Mouse (Mus musculus): ENCODE data around the gene Erc2. TPM values are rescaled to one million over a fixed set of nuclear protein-coding genes. Genes with fewer than 3 reads are reported as not detected.

The Erc2 gene
- total and polyA plus RNA-seq, 2 experiments from 2014 or later = 0.11 to 1.7 TPM

GRCm38 (mm10) chr14:28010536-28011280, 388.5 kb downstream of the Erc2 start:
- H3K27me3 ChIP-seq (ENCODE audit: control insufficient read depth, insufficient read depth, low read length) = peaks cover 63% of the 10 kb centered on the region
- H3K4me2 ChIP-seq (ENCODE audit: low read depth, low read length) = peak overlapping the region; percentile 21; the same call in 1 of the 2 replicates
- H3K4me3 ChIP-seq (ENCODE audit: low read depth, low read length) = no peak overlapping the region
- no peak for TF ChIP-seq CTCF (IDR thresholded peaks at IDR 0.05; ENCODE audit: low read depth)
- peak; percentile 82 for TF ChIP-seq EP300 (IDR thresholded peaks at IDR 0.05; ENCODE audit: low read depth)
- H3K9ac ChIP-seq (replicated peaks; ENCODE audit: low read depth, low read length) = no peak overlapping the region
- no peaks in the 10 kb centered on the region for H3K36me3 ChIP-seq (replicated peaks; ENCODE audit: control insufficient read depth, insufficient read depth, low read length)
- 0 out of 2 replicates have a peak, but pooled peaks cover 5% of the 10 kb centered on the region for H3K4me1 ChIP-seq (ENCODE audit: control insufficient read depth, insufficient read depth)
- no peaks in the 10 kb centered on the region for H3K9me3 ChIP-seq (replicated peaks; ENCODE audit: control insufficient read depth, low read length)
- ATAC-seq (ENCODE audit: insufficient read depth, low read depth) = peak; percentile 60
- H3K27ac ChIP-seq (ENCODE audit: low read depth) = no peak overlapping the region
- peak; percentile 79 for DNase-seq (ENCODE audit: low spot score)
- WGBS = 19% methylated on average over 10 of the region's 10 CpGs

GRCm38 (mm10) chr14:28023199-28023598, 401.0 kb downstream of the Erc2 start:
- Histone ChIP-seq H3K4me3 (ENCODE audit: low read depth, low read length) (no peak overlapping the region), H3K9ac (replicated peaks; ENCODE audit: low read depth, low read length) (no peak overlapping the region), H3K4me1 (ENCODE audit: control insufficient read depth, insufficient read depth) (no peaks in the 10 kb centered on the region), H3K27ac (ENCODE audit: low read depth) (no peak overlapping the region), H3K36me3 (replicated peaks; ENCODE audit: control insufficient read depth, insufficient read depth, low read length) (no peaks in the 10 kb centered on the region), H3K9me3 (replicated peaks; ENCODE audit: control insufficient read depth, low read length) (no peaks in the 10 kb centered on the region), H3K4me2 (ENCODE audit: low read depth, low read length) (no peak overlapping the region), H3K27me3 (ENCODE audit: control insufficient read depth, insufficient read depth, low read length) (peaks cover 34% of the 10 kb centered on the region; the same call in 1 of the 2 replicates)
- ATAC-seq (ENCODE audit: insufficient read depth, low read depth) (no peak), DNase-seq (ENCODE audit: low spot score) (no peak)
- WGBS = 84% methylated on average over 6 of the region's 6 CpGs
- TF ChIP-seq EP300 (IDR thresholded peaks at IDR 0.05; ENCODE audit: low read depth) (no peak), CTCF (IDR thresholded peaks at IDR 0.05; ENCODE audit: low read depth) (no peak)

DNA sequence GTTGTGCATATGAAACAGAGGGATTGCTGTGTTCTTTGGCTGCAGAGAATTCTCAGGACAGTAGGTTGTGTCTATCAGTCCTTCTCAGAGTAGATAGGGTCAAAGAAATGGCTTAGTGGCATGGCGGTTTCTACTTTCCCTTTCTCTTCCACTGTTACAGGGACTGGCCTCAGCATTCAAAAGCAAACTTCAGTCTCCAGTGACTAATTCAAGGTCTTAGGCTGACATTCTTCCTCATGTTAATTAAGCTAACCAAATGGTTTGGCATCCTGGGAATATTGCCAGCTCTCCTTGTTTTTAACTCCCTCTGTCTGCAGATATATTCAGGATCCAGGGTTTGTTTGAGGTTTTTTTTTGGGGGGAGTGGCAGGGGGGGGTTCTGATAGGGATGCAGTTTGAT, 408.6 kb downstream of the Erc2 start:
- Histone ChIP-seq H3K9me3 (replicated peaks; ENCODE audit: control insufficient read depth, low read length) (no peaks in the 10 kb centered on the region), H3K4me1 (ENCODE audit: control insufficient read depth, insufficient read depth) (no peaks in the 10 kb centered on the region), H3K36me3 (replicated peaks; ENCODE audit: control insufficient read depth, insufficient read depth, low read length) (no peaks in the 10 kb centered on the region), H3K4me2 (ENCODE audit: low read depth, low read length) (no peak overlapping the region), H3K4me3 (ENCODE audit: low read depth, low read length) (no peak overlapping the region), H3K27ac (ENCODE audit: low read depth) (no peak overlapping the region), H3K27me3 (ENCODE audit: control insufficient read depth, insufficient read depth, low read length) (0 out of 2 replicates have a peak, but pooled peaks cover 8% of the 10 kb centered on the region), H3K9ac (replicated peaks; ENCODE audit: low read depth, low read length) (no peak overlapping the region)
- TF ChIP-seq CTCF (IDR thresholded peaks at IDR 0.05; ENCODE audit: low read depth) = no peak
- TF ChIP-seq EP300 (IDR thresholded peaks at IDR 0.05; ENCODE audit: low read depth) = no peak
- WGBS = 59% methylated on average over 1 of the region's 1 CpGs
- ATAC-seq (ENCODE audit: insufficient read depth, low read depth) (no peak), DNase-seq (ENCODE audit: low spot score) (no peak)

DNA sequence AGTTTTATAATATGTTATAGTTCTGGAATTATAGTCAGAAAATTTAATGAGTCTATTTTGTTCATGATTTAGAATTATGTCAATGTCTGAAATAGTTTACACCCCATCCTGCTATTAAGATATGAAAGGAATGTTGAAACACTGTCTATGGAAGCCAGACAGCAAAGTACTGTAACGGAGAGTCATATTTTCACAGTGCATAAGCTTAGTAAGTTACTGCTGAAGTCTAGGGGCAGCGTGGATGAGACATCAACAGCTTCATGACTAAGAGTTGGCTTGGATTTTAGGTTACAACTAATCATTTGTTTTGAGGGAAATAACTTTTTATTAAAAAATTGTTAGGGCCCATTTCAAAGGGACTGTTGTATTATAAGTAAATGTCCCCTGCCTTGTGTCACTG, 412.8 kb downstream of the Erc2 start:
- WGBS = 40% methylated on average over 2 of the region's 2 CpGs
- Histone ChIP-seq H3K4me3 (ENCODE audit: low read depth, low read length) (no peak overlapping the region), H3K9me3 (replicated peaks; ENCODE audit: control insufficient read depth, low read length) (no peaks in the 10 kb centered on the region), H3K36me3 (replicated peaks; ENCODE audit: control insufficient read depth, insufficient read depth, low read length) (no peaks in the 10 kb centered on the region), H3K27ac (ENCODE audit: low read depth) (no peak overlapping the region), H3K4me1 (ENCODE audit: control insufficient read depth, insufficient read depth) (no peaks in the 10 kb centered on the region), H3K9ac (replicated peaks; ENCODE audit: low read depth, low read length) (no peak overlapping the region), H3K27me3 (ENCODE audit: control insufficient read depth, insufficient read depth, low read length) (0 out of 2 replicates have a peak, but pooled peaks cover 2% of the 10 kb centered on the region), H3K4me2 (ENCODE audit: low read depth, low read length) (no peak overlapping the region)
- ATAC-seq (ENCODE audit: insufficient read depth, low read depth) (no peak), DNase-seq (ENCODE audit: low spot score) (no peak)
- no peak for TF ChIP-seq EP300 (IDR thresholded peaks at IDR 0.05; ENCODE audit: low read depth)
- no peak for TF ChIP-seq CTCF (IDR thresholded peaks at IDR 0.05; ENCODE audit: low read depth)

- no peak overlapping the region for H3K9ac ChIP-seq (replicated peaks; ENCODE audit: low read depth, low read length)
- TF ChIP-seq CTCF (IDR thresholded peaks at IDR 0.05; ENCODE audit: low read depth) (no peak), EP300 (IDR thresholded peaks at IDR 0.05; ENCODE audit: low read depth) (no peak)
- no peak overlapping the region for H3K4me3 ChIP-seq (ENCODE audit: low read depth, low read length)
- H3K36me3 ChIP-seq (replicated peaks; ENCODE audit: control insufficient read depth, insufficient read depth, low read length) = no peaks in the 10 kb centered on the region
- no peaks in the 10 kb centered on the region for H3K9me3 ChIP-seq (replicated peaks; ENCODE audit: control insufficient read depth, low read length)
- no peak overlapping the region for H3K4me2 ChIP-seq (ENCODE audit: low read depth, low read length)
- H3K4me1 ChIP-seq (ENCODE audit: control insufficient read depth, insufficient read depth) = no peaks in the 10 kb centered on the region
- ATAC-seq (ENCODE audit: insufficient read depth, low read depth) = no peak
- WGBS = 70% methylated on average over 4 of the region's 4 CpGs
- no peak overlapping the region for H3K27ac ChIP-seq (ENCODE audit: low read depth)
- H3K27me3 ChIP-seq (ENCODE audit: control insufficient read depth, insufficient read depth, low read length) = 0 out of 2 replicates have a peak, but pooled peaks cover 2% of the 10 kb centered on the region
- no peak for DNase-seq (ENCODE audit: low spot score)
Observed at GRCm38 (mm10) chr14:28043095-28043494, 420.9 kb downstream of the Erc2 start.
